Comparison of ENCODE assay signal across 8 mouse cellular contexts in the genomic region with DNA sequence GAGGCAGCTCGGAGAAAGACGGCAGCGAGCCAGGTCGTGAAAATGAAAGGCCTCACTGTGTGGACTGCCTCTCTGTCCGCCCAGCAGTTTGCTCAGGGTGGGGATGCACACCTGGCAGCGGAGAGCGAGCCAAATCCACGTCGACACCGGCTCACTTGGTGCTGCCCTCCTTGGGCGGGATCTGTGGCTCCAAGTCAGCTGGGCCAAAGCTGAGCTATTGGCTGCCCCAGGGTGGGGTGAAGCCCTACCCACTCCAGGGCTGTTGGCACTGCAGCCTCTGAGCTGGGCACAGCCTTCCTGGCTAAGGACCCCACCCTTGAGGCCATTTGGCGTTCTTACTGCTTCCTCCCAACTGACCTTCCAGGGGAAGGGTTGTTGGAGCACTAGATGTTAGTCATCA. TPM values are rescaled to one million over a fixed set of nuclear protein-coding genes. Genes with fewer than 3 reads are reported as not detected.
DNase-seq lines count a peak whose midpoint lies in the region; ATAC-seq and TF ChIP-seq lines count a peak whose summit lies in the region.

No protein-coding gene starts in this region.

- no peaks in the 10 kb centered on the region for H3K27me3 ChIP-seq in heart, embryonic 12.5 days (replicated peaks)
- H3K27me3 ChIP-seq in kidney, postnatal 0 days (ENCODE audit: insufficient read depth, low read length): no peaks in the 10 kb centered on the region
- H3K27me3 ChIP-seq in lung, embryonic 16.5 days (ENCODE audit: control insufficient read depth, insufficient read depth, low read depth, low read length): no peaks in the 10 kb centered on the region

- H3K36me3 ChIP-seq in heart, embryonic 12.5 days: peaks cover 55% of the 10 kb centered on the region
- peaks cover 35% of the 10 kb centered on the region for H3K36me3 ChIP-seq in kidney, postnatal 0 days (ENCODE audit: insufficient read depth, low read length)
- H3K36me3 ChIP-seq in lung, embryonic 16.5 days (ENCODE audit: control insufficient read depth, insufficient read depth, low read length): peaks cover 17% of the 10 kb centered on the region

- WGBS in heart, embryonic 12.5 days: 5% methylated on average over 12 of the region's 12 CpGs
- 1% methylated on average over 12 of the region's 12 CpGs for WGBS in kidney, postnatal 0 days
- 3% methylated on average over 12 of the region's 12 CpGs for WGBS in lung, embryonic 16.5 days

- peak overlapping the region; percentile 74; the same call in 1 of the 2 replicates for H3K27ac ChIP-seq in heart, embryonic 12.5 days (ENCODE audit: poor library complexity, severe bottlenecking)
- H3K27ac ChIP-seq in kidney, postnatal 0 days: peak overlapping the region; percentile 83
- H3K27ac ChIP-seq in lung, embryonic 16.5 days (ENCODE audit: low read length): peak overlapping the region; percentile 84

- H3K4me1 ChIP-seq in heart, embryonic 12.5 days (replicated peaks): peaks cover 21% of the 10 kb centered on the region
- peaks cover 8% of the 10 kb centered on the region for H3K4me1 ChIP-seq in kidney, postnatal 0 days (replicated peaks; ENCODE audit: insufficient read depth, low read length)
- peaks cover 11% of the 10 kb centered on the region for H3K4me1 ChIP-seq in lung, embryonic 16.5 days (replicated peaks; ENCODE audit: control insufficient read depth, insufficient read depth, low read length)

- peak; percentile 59 for DNase-seq in ovary, adult 18-20 months (ENCODE audit: low spot score)
- no peak for DNase-seq in ovary, postnatal 10 days (ENCODE audit: low spot score)
- no peak for DNase-seq in kidney, postnatal 0 days (ENCODE audit: low spot score)
- DNase-seq in right cerebral cortex, adult 18-20 months: peak; percentile 54
- no peak for DNase-seq in embryo, embryonic 10 days (ENCODE audit: low spot score)

- peak; percentile 12; the same call in 1 of the 2 replicates for ATAC-seq in common myeloid progenitor, adult 5-6 weeks (replicated peaks; ENCODE audit: low read depth, poor library complexity, severe bottlenecking)
- no peak; the same call in 1 of the 2 replicates for ATAC-seq in heart, embryonic 12.5 days (ENCODE audit: insufficient number of reproducible peaks, low FRiP score)
- peak; percentile 23; the same call in 1 of the 2 replicates for ATAC-seq in kidney, postnatal 0 days (replicated peaks; ENCODE audit: low FRiP score, low read depth)
- peak; percentile 52 for ATAC-seq in lung, embryonic 16.5 days (ENCODE audit: low read depth)

- no peak for TF ChIP-seq CTCF in kidney, postnatal 0 days (IDR thresholded peaks at IDR 0.05; ENCODE audit: low read depth)

- no peaks in the 10 kb centered on the region for H3K9me3 ChIP-seq in heart, embryonic 12.5 days (replicated peaks)
- no peaks in the 10 kb centered on the region for H3K9me3 ChIP-seq in kidney, postnatal 0 days (replicated peaks; ENCODE audit: low read length)
- H3K9me3 ChIP-seq in lung, embryonic 16.5 days (ENCODE audit: control insufficient read depth, low read length): no peaks in the 10 kb centered on the region

- H3K9ac ChIP-seq in heart, embryonic 12.5 days: peak overlapping the region; percentile 82
- peak overlapping the region; percentile 72 for H3K9ac ChIP-seq in kidney, postnatal 0 days (ENCODE audit: low read depth, low read length)
- peak overlapping the region; percentile 83 for H3K9ac ChIP-seq in lung, embryonic 16.5 days (ENCODE audit: low read length)

- peak overlapping the region; percentile 97 for H3K4me2 ChIP-seq in heart, embryonic 12.5 days
- peak overlapping the region; percentile 95 for H3K4me2 ChIP-seq in kidney, postnatal 0 days (ENCODE audit: low read length)
- H3K4me2 ChIP-seq in lung, embryonic 16.5 days (ENCODE audit: low read depth, low read length): peak overlapping the region; percentile 95

- peak overlapping the region; percentile 79 for H3K4me3 ChIP-seq in heart, embryonic 12.5 days
- peak overlapping the region; percentile 54 for H3K4me3 ChIP-seq in kidney, postnatal 0 days (replicated peaks; ENCODE audit: low read depth, low read length)
- H3K4me3 ChIP-seq in lung, embryonic 16.5 days (ENCODE audit: low read length): peak overlapping the region; percentile 82

RNA-seq across cellular contexts. Expression of a gene that starts 0.9 kb away (rescaled TPM):
- 4.1 and 4.2 TPM in 2 replicates for total RNA-seq in common myeloid progenitor, adult 5-6 weeks (2017)
- polyA plus RNA-seq in heart, embryonic 12.5 days (2016; fragmentation: Nextera tagmentation; extraction: Ambion mirVana): 27.6 and 28.8 TPM in 2 replicates
- 25.1 and 30.0 TPM in 2 replicates for polyA plus RNA-seq in kidney, postnatal 0 days (2015; fragmentation: Nextera tagmentation; extraction: Ambion mirVana)
- 41.7 and 48.4 TPM in 2 replicates for polyA plus RNA-seq in lung, embryonic 16.5 days (2015; fragmentation: Nextera tagmentation; extraction: Ambion mirVana)

RNA-seq across cellular contexts. Expression of a gene that starts 8.0 kb away (rescaled TPM):
- 11.0 and 16.1 TPM in 2 replicates for total RNA-seq in common myeloid progenitor, adult 5-6 weeks (2017)
- polyA plus RNA-seq in heart, embryonic 12.5 days (2016; fragmentation: Nextera tagmentation; extraction: Ambion mirVana): 73.0 and 77.4 TPM in 2 replicates
- 117 and 123 TPM in 2 replicates for polyA plus RNA-seq in kidney, postnatal 0 days (2015; fragmentation: Nextera tagmentation; extraction: Ambion mirVana)
- 110 and 113 TPM in 2 replicates for polyA plus RNA-seq in lung, embryonic 16.5 days (2015; fragmentation: Nextera tagmentation; extraction: Ambion mirVana)

RNA-seq across cellular contexts. Expression of a gene that starts 18.2 kb away (rescaled TPM):
- 23.8 and 48.2 TPM in 2 replicates for total RNA-seq in common myeloid progenitor, adult 5-6 weeks (2017)
- polyA plus RNA-seq in heart, embryonic 12.5 days (2016; fragmentation: Nextera tagmentation; extraction: Ambion mirVana): 70.4 and 74.5 TPM in 2 replicates
- 107 and 110 TPM in 2 replicates for polyA plus RNA-seq in kidney, postnatal 0 days (2015; fragmentation: Nextera tagmentation; extraction: Ambion mirVana)
- polyA plus RNA-seq in lung, embryonic 16.5 days (2015; fragmentation: Nextera tagmentation; extraction: Ambion mirVana): 73.0 and 76.9 TPM in 2 replicates

RNA-seq across cellular contexts. Expression of a gene that starts 22.6 kb away (rescaled TPM):
- 21.1 and 30.6 TPM in 2 replicates for total RNA-seq in common myeloid progenitor, adult 5-6 weeks (2017)
- 47.2 and 49.1 TPM in 2 replicates for polyA plus RNA-seq in heart, embryonic 12.5 days (2016; fragmentation: Nextera tagmentation; extraction: Ambion mirVana)
- polyA plus RNA-seq in kidney, postnatal 0 days (2015; fragmentation: Nextera tagmentation; extraction: Ambion mirVana): 49.0 and 49.8 TPM in 2 replicates
- polyA plus RNA-seq in lung, embryonic 16.5 days (2015; fragmentation: Nextera tagmentation; extraction: Ambion mirVana): 49.1 and 49.3 TPM in 2 replicates

RNA-seq across cellular contexts. Expression of a gene that starts 43.9 kb away (rescaled TPM):
- total RNA-seq in common myeloid progenitor, adult 5-6 weeks (2017): 70.8 and 71.5 TPM in 2 replicates
- polyA plus RNA-seq in heart, embryonic 12.5 days (2016; fragmentation: Nextera tagmentation; extraction: Ambion mirVana): 36.4 and 41.7 TPM in 2 replicates
- polyA plus RNA-seq in kidney, postnatal 0 days (2015; fragmentation: Nextera tagmentation; extraction: Ambion mirVana): 98.7 and 99.4 TPM in 2 replicates
- 76.4 and 94.8 TPM in 2 replicates for polyA plus RNA-seq in lung, embryonic 16.5 days (2015; fragmentation: Nextera tagmentation; extraction: Ambion mirVana)

Comparison
In these comparisons a context has a peak if more than half of its experiments do, and no peak if none do; other contexts are left out.
1. DNase-seq: peak in ovary, adult 18-20 months (single experiment) and right cerebral cortex, adult 18-20 months (single experiment); none in ovary, postnatal 10 days (single experiment), kidney, postnatal 0 days (single experiment) and embryo, embryonic 10 days (single experiment).
2. Peak in every context shown above with its lines, with median percentiles within 50 percentile points of each other: H3K27ac ChIP-seq, H3K4me2 ChIP-seq, H3K4me3 ChIP-seq and H3K9ac ChIP-seq.